Mouse (Mus musculus) MEL (cell line): ENCODE data around the gene Fto. TPM values are rescaled to one million over a fixed set of nuclear protein-coding genes. Genes with fewer than 3 reads are reported as not detected.
A peak's percentile ranks its signal among the peaks of the same experiment; 100 is the strongest.

Source experiments
- DNase-seq: peaks from one replicate; pipeline ENCODE4 v3.0.0; 2011; ENCODE audit warnings: low read depth, low spot score
- H3K27ac ChIP-seq: 2 replicates; pipeline ENCODE4 v1.5.1; 2012; ENCODE audit warnings: low read depth, mild to moderate bottlenecking, control low read depth, low read length, moderate library complexity; ENCODE audit not compliant: control insufficient read depth
- H3K27me3 ChIP-seq, 2 experiments: fragments of 150-350 bp in 1 of 2; sonication (generic) in 1 of 2; 2 replicates each; pipeline ENCODE4 v1.6.1; 2012; ENCODE audit warnings: low read length in 2 of 2, mild to moderate bottlenecking in 2 of 2, improper control_type of control experiment in 1 of 2, moderate library complexity in 1 of 2; ENCODE audit not compliant: insufficient read depth in 2 of 2, control insufficient read depth in 1 of 2
- H3K36me3 ChIP-seq, 2 experiments: 2 replicates each; pipeline ENCODE4 v1.6.1; 2012 to 2014; ENCODE audit warnings: low read length in 2 of 2, improper control_type of control experiment in 1 of 2, inconsistent platforms in 1 of 2, mild to moderate bottlenecking in 1 of 2; ENCODE audit not compliant: insufficient read depth in 2 of 2, control insufficient read depth in 1 of 2
- H3K4me1 ChIP-seq, 2 experiments: fragments of 150-350 bp in 1 of 2; sonication (generic) in 1 of 2; 2 replicates each; pipeline ENCODE4 v1.6.1; 2012; ENCODE audit warnings: low read length in 2 of 2, improper control_type of control experiment in 1 of 2, mild to moderate bottlenecking in 1 of 2; ENCODE audit not compliant: insufficient read depth in 2 of 2, control insufficient read depth in 1 of 2
- H3K4me3 ChIP-seq, 2 experiments: fragments of 150-350 bp in 1 of 2; sonication (generic) in 1 of 2; 2 replicates each; pipeline ENCODE4 v1.5.1; 2012; ENCODE audit warnings: low read depth in 2 of 2, low read length in 2 of 2, mild to moderate bottlenecking in 2 of 2, moderate library complexity in 2 of 2, control low read depth in 1 of 2, improper control_type of control experiment in 1 of 2; ENCODE audit not compliant: control insufficient read depth in 1 of 2, insufficient read depth in 1 of 2
- H3K79me2 ChIP-seq: 2 replicates; pipeline ENCODE4 v1.6.1; 2012; ENCODE audit warnings: mild to moderate bottlenecking, low read length, moderate library complexity; ENCODE audit not compliant: control insufficient read depth, poor library complexity, insufficient read depth
- H3K9ac ChIP-seq: 2 replicates; pipeline ENCODE4 v1.6.1; 2012; ENCODE audit warnings: low read depth, mild to moderate bottlenecking, control low read depth, low read length, moderate library complexity; ENCODE audit not compliant: control insufficient read depth, poor library complexity, severe bottlenecking
- H3K9me3 ChIP-seq: fragments of 150-350 bp; sonication (generic); replicated peaks from 2 replicates; pipeline ENCODE4 v1.6.1; 2012; ENCODE audit warnings: mild to moderate bottlenecking, low read length, improper control_type of control experiment, moderate library complexity; ENCODE audit not compliant: insufficient read depth
- BHLHE40 ChIP-seq: IDR thresholded peaks from 2 replicates; pipeline ENCODE4 v1.6.1; 2012; ENCODE audit warnings: low read depth, mild to moderate bottlenecking, inconsistent platforms, low read length, improper control_type of control experiment, borderline replicate concordance
- CHD1 ChIP-seq: IDR thresholded peaks from 2 replicates; pipeline ENCODE4 v1.6.1; 2012; ENCODE audit warnings: low read depth, mild to moderate bottlenecking, inconsistent platforms, low read length, improper control_type of control experiment
- CTCF ChIP-seq, 3 experiments: IDR thresholded peaks in 2 of 3; conservative IDR thresholded peaks in 1 of 3; 2 replicates each; pipeline ENCODE4 v1.5.1; 2011 to 2012; ENCODE audit warnings: low read length in 3 of 3, low read depth in 2 of 3, mild to moderate bottlenecking in 2 of 3, improper control_type of control experiment in 1 of 3, inconsistent platforms in 1 of 3, mixed read lengths in 1 of 3, moderate library complexity in 1 of 3; ENCODE audit not compliant: control insufficient read depth in 1 of 3, insufficient read depth in 1 of 3, poor library complexity in 1 of 3, severe bottlenecking in 1 of 3
- E2F4 ChIP-seq: IDR thresholded peaks from 2 replicates; pipeline ENCODE4 v1.6.1; 2011; ENCODE audit warnings: low read depth, low read length, improper control_type of control experiment, borderline replicate concordance
- EP300 ChIP-seq, 2 experiments: IDR thresholded peaks; 2 replicates each; pipeline ENCODE4 v1.6.1; 2011; ENCODE audit warnings: improper control_type of control experiment in 2 of 2, low read length in 2 of 2, low read depth in 1 of 2, mild to moderate bottlenecking in 1 of 2
- ETS1 ChIP-seq: IDR thresholded peaks from 2 replicates; pipeline ENCODE4 v1.6.1; 2012; ENCODE audit warnings: low read depth, mild to moderate bottlenecking, inconsistent platforms, low read length, improper control_type of control experiment, moderate library complexity
- KAT2A ChIP-seq: conservative IDR thresholded peaks from 2 replicates; pipeline ENCODE4 v1.6.1; 2012; ENCODE audit warnings: low read depth, low read length, improper control_type of control experiment, inconsistent platforms
- MAZ ChIP-seq: IDR thresholded peaks from 2 replicates; pipeline ENCODE4 v1.6.1; 2012; ENCODE audit warnings: low read depth, mild to moderate bottlenecking, inconsistent platforms, low read length, improper control_type of control experiment
- MEF2A ChIP-seq: IDR thresholded peaks from 2 replicates; pipeline ENCODE4 v1.6.1; 2014; ENCODE audit warnings: low read depth, mild to moderate bottlenecking, inconsistent platforms, low read length, improper control_type of control experiment; ENCODE audit not compliant: poor library complexity, insufficient replicate concordance, severe bottlenecking; ENCODE audit errors: extremely low read depth
- MYB ChIP-seq: IDR thresholded peaks from 2 replicates; pipeline ENCODE4 v1.6.1; 2011; ENCODE audit warnings: mild to moderate bottlenecking, low read depth, low read length, improper control_type of control experiment
- NRF1 ChIP-seq: IDR thresholded peaks from 2 replicates; pipeline ENCODE4 v1.6.1; 2014; ENCODE audit warnings: low read depth, mild to moderate bottlenecking, inconsistent platforms, low read length, improper control_type of control experiment, moderate library complexity; ENCODE audit not compliant: poor library complexity, insufficient read depth, severe bottlenecking
- POLR2AphosphoS2 ChIP-seq: IDR thresholded peaks from 2 replicates; pipeline ENCODE4 v1.6.1; 2011; ENCODE audit warnings: low read length, improper control_type of control experiment
- RAD21 ChIP-seq: IDR thresholded peaks from 2 replicates; pipeline ENCODE4 v1.6.1; 2011; ENCODE audit warnings: mild to moderate bottlenecking, low read depth, low read length, improper control_type of control experiment
- RCOR1 ChIP-seq: IDR thresholded peaks from 2 replicates; pipeline ENCODE4 v1.6.1; 2012; ENCODE audit warnings: low read depth, mild to moderate bottlenecking, inconsistent platforms, low read length, improper control_type of control experiment
- SIN3A ChIP-seq: IDR thresholded peaks from 2 replicates; pipeline ENCODE4 v1.6.1; 2012; ENCODE audit warnings: low read length, improper control_type of control experiment, inconsistent platforms
- SMC3 ChIP-seq: IDR thresholded peaks from 2 replicates; pipeline ENCODE4 v1.6.1; 2011; ENCODE audit warnings: low read depth, low read length, improper control_type of control experiment
- TBP ChIP-seq: IDR thresholded peaks from 2 replicates; pipeline ENCODE4 v1.8.0; 2011; ENCODE audit warnings: low read depth, low read length, improper control_type of control experiment
- TCF12 ChIP-seq: IDR thresholded peaks from 2 replicates; pipeline ENCODE4 v1.6.1; 2014; ENCODE audit warnings: low read depth, mild to moderate bottlenecking, inconsistent platforms, low read length, improper control_type of control experiment, moderate library complexity
- UBTF ChIP-seq: IDR thresholded peaks from 2 replicates; pipeline ENCODE4 v1.6.1; 2012; ENCODE audit warnings: low read depth, mild to moderate bottlenecking, inconsistent platforms, low read length, improper control_type of control experiment, moderate library complexity, borderline replicate concordance; ENCODE audit not compliant: insufficient read depth
- USF1 ChIP-seq: IDR thresholded peaks from 2 replicates; pipeline ENCODE4 v1.6.1; 2014; ENCODE audit warnings: low read depth, mild to moderate bottlenecking, inconsistent platforms, low read length, improper control_type of control experiment, moderate library complexity
- ZC3H11A ChIP-seq: IDR thresholded peaks from 2 replicates; pipeline ENCODE4 v1.6.1; 2012; ENCODE audit warnings: low read depth, mild to moderate bottlenecking, inconsistent platforms, low read length, improper control_type of control experiment
- ZMIZ1 ChIP-seq: IDR thresholded peaks from 2 replicates; pipeline ENCODE4 v1.6.1; 2012; ENCODE audit warnings: low read depth, mild to moderate bottlenecking, inconsistent platforms, low read length, improper control_type of control experiment, moderate library complexity
- polyA plus RNA-seq, 2 experiments: library from polyadenylated mRNA; stranded (reverse) in 1 of 2; unstranded in 1 of 2; fragments of >175 nt in 1 of 2; fragments of >200 nt in 1 of 2; gene quantifications; 2 replicates each; pipeline versions ENCODE4 v1.2.1 to v1.2.4; 2012; ENCODE audit warnings: low replicate concordance in 2 of 2, low read depth in 1 of 2; ENCODE audit not compliant: insufficient read length in 2 of 2, insufficient read depth in 1 of 2, missing spikeins in 1 of 2
- total RNA-seq: library from RNA; depleted of rRNA; stranded (reverse); fragments of 300-350 nt; gene quantifications from 2 replicates; pipeline ENCODE4 v1.2.3, GENCODE M21; 2012

Fto gene
- total and polyA plus RNA-seq, 3 experiments = 13.5 to 41.1 TPM; not detected in 1

DNA sequence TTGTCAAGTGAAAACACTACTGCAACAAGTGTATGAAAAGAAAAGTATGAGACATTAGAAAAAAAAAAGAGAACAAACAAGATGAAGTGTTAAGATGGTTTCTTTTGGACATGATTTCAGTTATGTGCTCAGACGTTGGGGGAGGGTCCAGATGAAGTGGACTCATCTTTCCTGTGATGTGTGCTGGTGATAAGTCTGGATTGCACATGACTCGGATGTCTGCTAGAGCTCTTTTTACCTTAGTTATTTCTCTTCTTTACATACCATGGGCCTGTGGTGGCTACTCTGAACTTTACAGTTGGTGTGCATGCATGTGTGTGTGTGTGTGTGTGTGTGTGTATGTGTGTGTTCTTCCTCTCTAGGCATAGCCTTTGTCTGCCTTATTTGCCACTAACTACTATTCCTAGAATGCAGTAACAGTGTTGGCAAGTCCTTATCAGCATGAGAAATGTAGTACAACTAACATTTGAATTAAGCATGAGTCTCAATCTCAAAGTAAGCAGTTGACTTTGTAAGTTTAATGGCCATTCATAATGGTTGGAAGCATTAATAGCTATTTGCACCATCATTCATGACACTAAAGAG is 43.9 kb upstream of the Fto start:
- Histone ChIP-seq H3K4me1 (peaks cover 16 to 24% of the 10 kb centered on the region in 2 experiments), H3K9me3 (no peaks in the 10 kb centered on the region), H3K36me3 (peaks cover 0 to 22% of the 10 kb centered on the region in 2 experiments; a peak in 2 of 4 replicates), H3K4me3 (no peak overlapping the region), H3K27ac (peak overlapping the region; percentile 52; the same call in 1 of the 2 replicates), H3K27me3 (no peaks in the 10 kb centered on the region), H3K79me2 (no peaks in the 10 kb centered on the region), H3K9ac (no peak overlapping the region)
- peak; percentile 62; the same call in 1 of the 2 replicates for TF ChIP-seq BHLHE40
- TF ChIP-seq EP300 (IDR thresholded peaks at IDR 0.05; ENCODE audit: low read depth in 1 of 2, low read length in 2 of 2) = peak in 1 of 2 experiments; percentile 46; a peak in 2 of 4 replicates
- 0 out of 2 replicates have a peak, but pooled peaks have one; percentile 34 for TF ChIP-seq MYB
- TF ChIP-seq MAZ = no peak
- peak; percentile 53 for DNase-seq

DNA sequence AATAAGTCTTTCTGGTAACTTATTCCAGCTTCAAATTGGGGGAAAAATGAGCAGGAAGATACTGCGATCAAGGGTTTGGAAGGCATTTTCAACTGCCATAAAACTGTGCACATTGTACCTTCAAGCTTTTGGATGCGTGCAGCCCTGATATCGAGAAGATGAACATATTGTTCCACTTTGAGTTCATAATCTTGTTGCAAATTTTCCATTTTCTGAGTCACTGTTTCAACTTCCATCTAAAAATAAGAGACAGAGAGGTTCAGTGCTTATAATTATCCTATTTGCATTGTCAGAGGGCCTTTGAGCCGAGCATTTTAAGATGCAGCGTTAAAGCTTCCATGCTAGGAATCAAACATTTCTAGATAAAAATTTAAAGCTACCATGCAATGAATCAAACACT is 39.8 kb upstream of the Fto start:
- no peak for TF ChIP-seq RCOR1
- no peak for TF ChIP-seq E2F4
- TF ChIP-seq KAT2A = no peak
- no peak for TF ChIP-seq TCF12
- TF ChIP-seq USF1 = no peak
- TF ChIP-seq CTCF (IDR thresholded peaks at IDR 0.05 in 2 of 3, conservative IDR thresholded peaks at IDR 0.05 in 1 of 3; ENCODE audit: control insufficient read depth in 1 of 3, insufficient read depth in 1 of 3, low read depth in 2 of 3, low read length in 3 of 3, poor library complexity in 1 of 3, severe bottlenecking in 1 of 3) = no peak
- TF ChIP-seq ZC3H11A = no peak
- TF ChIP-seq ETS1 = no peak
- TF ChIP-seq TBP = no peak
- no peak for TF ChIP-seq RAD21
- no peak for TF ChIP-seq UBTF
- TF ChIP-seq POLR2AphosphoS2 = no peak
- no peak for TF ChIP-seq MEF2A
- no peak for TF ChIP-seq NRF1
- no peak for TF ChIP-seq CHD1
- TF ChIP-seq EP300 (IDR thresholded peaks at IDR 0.05; ENCODE audit: low read depth in 1 of 2, low read length in 2 of 2) = no peak
- no peak for TF ChIP-seq SIN3A
- no peak for TF ChIP-seq SMC3
- TF ChIP-seq BHLHE40 = no peak
- no peak for TF ChIP-seq ZMIZ1

More for the DNA sequence above, 39.8 kb upstream of the Fto start:
- peaks cover 0 to 22% of the 10 kb centered on the region in 2 experiments; a peak in 2 of 4 replicates for H3K36me3 ChIP-seq
- no peaks in the 10 kb centered on the region; the same call in 1 of the 2 replicates for H3K9me3 ChIP-seq
- H3K27me3 ChIP-seq = no peaks in the 10 kb centered on the region
- no peak for DNase-seq
- H3K4me3 ChIP-seq = no peak overlapping the region
- H3K4me1 ChIP-seq = peaks cover 16 to 24% of the 10 kb centered on the region in 2 experiments
- H3K27ac ChIP-seq = no peak overlapping the region
- no peaks in the 10 kb centered on the region for H3K79me2 ChIP-seq
- H3K9ac ChIP-seq = no peak overlapping the region
